Mouse (Mus musculus): Measurements from ENCODE around the gene Ccdc33.
A peak's percentile ranks its signal among the peaks of the same experiment; 100 is the strongest.

The Ccdc33 gene

GRCm38 (mm10) chr9:58091623-58092425, 26.8 kb downstream of the Ccdc33 start:
- no peak for DNase-seq (ENCODE audit: low spot score in 2 of 2)

GRCm38 (mm10) chr9:58087277-58087998, 31.2 kb downstream of the Ccdc33 start:
- DNase-seq (ENCODE audit: low spot score in 2 of 2): no peak

- DNase-seq (ENCODE audit: low spot score in 2 of 2): no peak
These were observed 31.8 kb downstream of the Ccdc33 start for GRCm38 (mm10) chr9:58086861-58087260.

- no peak for DNase-seq (ENCODE audit: low spot score in 2 of 2)
These were observed 32.4 kb downstream of the Ccdc33 start for GRCm38 (mm10) chr9:58086203-58086602.

- no peak for DNase-seq (ENCODE audit: low spot score in 2 of 2)
These were observed 33.5 kb downstream of the Ccdc33 start for GRCm38 (mm10) chr9:58085074-58085473.

- no peak for DNase-seq (ENCODE audit: low spot score in 2 of 2)
These were observed 34.0 kb downstream of the Ccdc33 start for GRCm38 (mm10) chr9:58084586-58084985.

GRCm38 (mm10) chr9:58074561-58074960, 44.1 kb downstream of the Ccdc33 start:
- no peak for DNase-seq (ENCODE audit: low spot score in 2 of 2)

GRCm38 (mm10) chr9:58067546-58067945, 51.1 kb downstream of the Ccdc33 start:
- DNase-seq (ENCODE audit: low spot score in 2 of 2): no peak

GRCm38 (mm10) chr9:58066731-58067095, 51.9 kb downstream of the Ccdc33 start:
- DNase-seq (ENCODE audit: low spot score in 2 of 2): no peak

GRCm38 (mm10) chr9:58065977-58066730, 52.5 kb downstream of the Ccdc33 start:
- DNase-seq (ENCODE audit: low spot score in 2 of 2): no peak

- DNase-seq (ENCODE audit: low spot score in 2 of 2): no peak
These were observed 53.1 kb downstream of the Ccdc33 start for GRCm38 (mm10) chr9:58065532-58065931.

GRCm38 (mm10) chr9:58063531-58063930, 55.1 kb downstream of the Ccdc33 start, which contains the start of gene Stra6:
Stra6 (plus strand) TSS chr9:58063788.
- DNase-seq (ENCODE audit: low spot score in 2 of 2): no peak

- peak in 1 of 2 experiments; percentile 32 for DNase-seq (ENCODE audit: low spot score in 2 of 2)
These were observed 57.7 kb downstream of the Ccdc33 start for GRCm38 (mm10) chr9:58060677-58061667.

- DNase-seq (ENCODE audit: low spot score in 2 of 2): no peak
These were observed 58.7 kb downstream of the Ccdc33 start for GRCm38 (mm10) chr9:58059920-58060319.

GRCm38 (mm10) chr9:58055666-58056065, 63.0 kb downstream of the Ccdc33 start:
- no peak for DNase-seq (ENCODE audit: low spot score in 2 of 2)

- DNase-seq (ENCODE audit: low spot score in 2 of 2): no peak
These were observed 64.6 kb downstream of the Ccdc33 start for GRCm38 (mm10) chr9:58054032-58054431.

- no peak for DNase-seq (ENCODE audit: low spot score in 2 of 2)
These were observed 65.1 kb downstream of the Ccdc33 start for GRCm38 (mm10) chr9:58053544-58053943.

- peak in 1 of 2 experiments; percentile 47 for DNase-seq (ENCODE audit: low spot score in 2 of 2)
These were observed 65.5 kb downstream of the Ccdc33 start for GRCm38 (mm10) chr9:58053102-58053501.

GRCm38 (mm10) chr9:58051937-58052336, 66.7 kb downstream of the Ccdc33 start:
- no peak for DNase-seq (ENCODE audit: low spot score in 2 of 2)

- no peak for DNase-seq (ENCODE audit: low spot score in 2 of 2)
These were observed 68.8 kb downstream of the Ccdc33 start for GRCm38 (mm10) chr9:58049861-58050260.

- no peak for DNase-seq (ENCODE audit: low spot score in 2 of 2)
These were observed 69.4 kb downstream of the Ccdc33 start for GRCm38 (mm10) chr9:58049186-58049585.
